Mouse (Mus musculus): ENCODE data around the gene Car9. TPM values are rescaled to one million over a fixed set of nuclear protein-coding genes. Genes with fewer than 3 reads are reported as not detected.

Gene Car9
- total and polyA plus RNA-seq, 2 experiments: 0.20 to 0.28 TPM

DNA sequence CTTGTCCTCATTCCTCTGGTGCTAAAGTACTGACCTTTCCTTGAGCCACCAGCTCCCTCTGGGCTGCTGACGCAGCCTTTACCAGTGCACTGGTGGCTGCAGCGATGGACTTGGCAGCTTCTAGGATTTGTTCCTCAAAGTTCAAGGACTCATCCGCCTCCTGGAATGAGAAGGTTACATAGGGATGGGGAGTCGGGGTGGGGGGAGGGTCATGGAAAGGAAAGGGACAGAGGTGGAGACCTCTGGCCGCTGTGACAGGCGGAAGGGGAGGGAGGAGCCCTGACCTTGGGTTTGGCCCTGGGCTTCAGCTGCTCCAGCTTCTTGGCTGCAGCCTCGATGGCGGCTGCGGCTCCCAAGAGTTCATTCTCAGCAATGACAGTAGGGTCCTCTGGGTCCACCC is 26.5 kb downstream of the Car9 start:
- Histone ChIP-seq H3K27ac (replicated peaks; ENCODE audit: insufficient read depth, low read depth, low read length) (no peak overlapping the region), H3K27me3 (ENCODE audit: control insufficient read depth, insufficient read depth, low read length) (no peaks in the 10 kb centered on the region), H3K36me3 (ENCODE audit: control insufficient read depth, insufficient read depth, low read length) (peaks cover 43% of the 10 kb centered on the region), H3K9ac (ENCODE audit: low read depth, low read length) (no peak overlapping the region), H3K4me1 (ENCODE audit: control insufficient read depth, insufficient read depth, low read length) (peaks cover 2% of the 10 kb centered on the region; the same call in 1 of the 2 replicates), H3K4me3 (ENCODE audit: insufficient read depth, low read depth, low read length) (no peak overlapping the region), H3K79me2 (ENCODE audit: control insufficient read depth, insufficient read depth, low read length) (no peaks in the 10 kb centered on the region)
- WGBS: 46% methylated on average over 9 of the region's 9 CpGs
- TF ChIP-seq CTCF (IDR thresholded peaks at IDR 0.05; ENCODE audit: low read depth, low read length): no peak
- no peak for TF ChIP-seq POLR2A (IDR thresholded peaks at IDR 0.05; ENCODE audit: extremely low read depth, insufficient read depth, low read length)
- DNase-seq (ENCODE audit: extremely low read depth, low read depth, low spot score): peak; percentile 53

DNA sequence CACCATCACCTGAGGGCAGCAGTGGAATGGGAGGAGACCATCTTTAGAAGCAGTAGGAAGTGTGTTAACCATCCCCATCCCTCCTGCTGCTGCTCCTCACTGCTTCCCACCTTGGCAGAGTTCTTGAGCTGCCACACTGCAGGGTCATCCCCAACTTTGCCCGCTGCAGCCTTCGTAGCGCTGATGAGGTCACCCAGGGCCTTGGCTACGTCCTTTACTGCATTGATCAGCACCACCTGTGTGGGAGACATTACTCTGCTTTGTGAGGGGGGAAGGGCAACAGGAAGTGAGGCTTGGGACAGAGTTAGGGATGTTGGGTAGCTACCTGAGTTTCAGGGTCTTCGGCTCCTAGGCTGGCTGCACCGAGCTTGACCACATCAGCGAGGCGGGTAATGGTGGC is 28.9 kb downstream of the Car9 start:
- no peaks in the 10 kb centered on the region for H3K27me3 ChIP-seq (ENCODE audit: control insufficient read depth, insufficient read depth, low read length)
- no peaks in the 10 kb centered on the region for H3K79me2 ChIP-seq (ENCODE audit: control insufficient read depth, insufficient read depth, low read length)
- TF ChIP-seq CTCF (IDR thresholded peaks at IDR 0.05; ENCODE audit: low read depth, low read length) (no peak), POLR2A (IDR thresholded peaks at IDR 0.05; ENCODE audit: extremely low read depth, insufficient read depth, low read length) (no peak)
- H3K9ac ChIP-seq (ENCODE audit: low read depth, low read length): no peak overlapping the region
- no peak overlapping the region for H3K27ac ChIP-seq (replicated peaks; ENCODE audit: insufficient read depth, low read depth, low read length)
- 96% methylated on average over 8 of the region's 8 CpGs for WGBS
- H3K4me1 ChIP-seq (ENCODE audit: control insufficient read depth, insufficient read depth, low read length): no peaks in the 10 kb centered on the region; the same call in 1 of the 2 replicates
- DNase-seq (ENCODE audit: extremely low read depth, low read depth, low spot score): no peak
- H3K4me3 ChIP-seq (ENCODE audit: insufficient read depth, low read depth, low read length): no peak overlapping the region
- peaks cover 61% of the 10 kb centered on the region for H3K36me3 ChIP-seq (ENCODE audit: control insufficient read depth, insufficient read depth, low read length)

GRCm38 (mm10) chr4:43536031-43536430 is 29.3 kb downstream of the Car9 start:
- no peak for DNase-seq (ENCODE audit: extremely low read depth, low read depth, low spot score)
- TF ChIP-seq CTCF (IDR thresholded peaks at IDR 0.05; ENCODE audit: low read depth, low read length): no peak
- TF ChIP-seq POLR2A (IDR thresholded peaks at IDR 0.05; ENCODE audit: extremely low read depth, insufficient read depth, low read length): no peak
- Histone ChIP-seq H3K9ac (ENCODE audit: low read depth, low read length) (no peak overlapping the region), H3K4me1 (ENCODE audit: control insufficient read depth, insufficient read depth, low read length) (no peaks in the 10 kb centered on the region; the same call in 1 of the 2 replicates), H3K36me3 (ENCODE audit: control insufficient read depth, insufficient read depth, low read length) (peaks cover 61% of the 10 kb centered on the region), H3K27ac (replicated peaks; ENCODE audit: insufficient read depth, low read depth, low read length) (no peak overlapping the region), H3K79me2 (ENCODE audit: control insufficient read depth, insufficient read depth, low read length) (no peaks in the 10 kb centered on the region), H3K4me3 (ENCODE audit: insufficient read depth, low read depth, low read length) (no peak overlapping the region), H3K27me3 (ENCODE audit: control insufficient read depth, insufficient read depth, low read length) (no peaks in the 10 kb centered on the region)
- 92% methylated on average over 9 of the region's 9 CpGs for WGBS

- H3K4me1 ChIP-seq (ENCODE audit: control insufficient read depth, insufficient read depth, low read length): no peaks in the 10 kb centered on the region
- 91% methylated on average over 3 of the region's 3 CpGs for WGBS
- peaks cover 64% of the 10 kb centered on the region for H3K36me3 ChIP-seq (ENCODE audit: control insufficient read depth, insufficient read depth, low read length)
- H3K27me3 ChIP-seq (ENCODE audit: control insufficient read depth, insufficient read depth, low read length): no peaks in the 10 kb centered on the region
- no peak overlapping the region for H3K4me3 ChIP-seq (ENCODE audit: insufficient read depth, low read depth, low read length)
- no peak overlapping the region for H3K27ac ChIP-seq (replicated peaks; ENCODE audit: insufficient read depth, low read depth, low read length)
- DNase-seq (ENCODE audit: extremely low read depth, low read depth, low spot score): no peak
- H3K9ac ChIP-seq (ENCODE audit: low read depth, low read length): no peak overlapping the region
- TF ChIP-seq POLR2A (IDR thresholded peaks at IDR 0.05; ENCODE audit: extremely low read depth, insufficient read depth, low read length) (no peak), CTCF (IDR thresholded peaks at IDR 0.05; ENCODE audit: low read depth, low read length) (no peak)
- H3K79me2 ChIP-seq (ENCODE audit: control insufficient read depth, insufficient read depth, low read length): no peaks in the 10 kb centered on the region
Measured at GRCm38 (mm10) chr4:43542044-43542443, 35.3 kb downstream of the Car9 start.

DNA sequence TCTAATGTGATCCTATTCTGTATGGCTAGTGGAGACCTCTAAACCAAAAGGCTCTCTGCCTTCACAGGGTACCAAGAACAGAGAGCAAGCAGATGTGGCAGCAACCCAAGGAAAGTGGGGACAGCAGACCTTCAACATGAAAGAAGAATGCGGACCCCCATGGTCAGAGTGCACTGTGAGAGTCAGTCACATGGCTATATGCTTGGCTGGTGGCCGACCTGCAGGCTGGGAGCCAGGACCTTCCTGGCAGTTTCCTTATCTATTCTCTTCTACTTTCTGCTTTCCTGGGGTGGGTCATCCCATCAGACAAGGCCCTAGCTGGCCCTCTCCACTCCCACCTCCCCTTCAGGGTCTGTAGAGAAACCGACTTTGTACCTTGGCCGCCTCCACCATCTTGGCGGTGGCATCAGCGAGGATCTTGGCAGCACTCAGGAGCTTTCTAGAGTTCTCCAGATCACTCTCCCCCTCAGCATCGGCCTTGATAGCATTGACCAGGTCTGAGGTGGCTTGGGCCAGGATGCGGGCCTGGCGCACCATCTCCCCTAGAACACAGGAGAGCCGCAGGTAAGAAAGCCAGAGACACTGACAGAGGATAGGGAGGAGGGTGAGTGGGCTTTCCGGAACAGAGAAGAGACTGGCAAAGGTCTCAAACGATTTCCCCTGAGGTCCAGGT is 39.7 kb downstream of the Car9 start:
- H3K4me3 ChIP-seq (ENCODE audit: insufficient read depth, low read depth, low read length): no peak overlapping the region
- TF ChIP-seq CTCF (IDR thresholded peaks at IDR 0.05; ENCODE audit: low read depth, low read length) (no peak), POLR2A (IDR thresholded peaks at IDR 0.05; ENCODE audit: extremely low read depth, insufficient read depth, low read length) (no peak)
- no peak for DNase-seq (ENCODE audit: extremely low read depth, low read depth, low spot score)
- H3K4me1 ChIP-seq (ENCODE audit: control insufficient read depth, insufficient read depth, low read length): no peaks in the 10 kb centered on the region
- WGBS: 86% methylated on average over 12 of the region's 12 CpGs
- H3K36me3 ChIP-seq (ENCODE audit: control insufficient read depth, insufficient read depth, low read length): peaks cover 63% of the 10 kb centered on the region
- H3K27ac ChIP-seq (replicated peaks; ENCODE audit: insufficient read depth, low read depth, low read length): no peak overlapping the region
- H3K27me3 ChIP-seq (ENCODE audit: control insufficient read depth, insufficient read depth, low read length): no peaks in the 10 kb centered on the region
- H3K9ac ChIP-seq (ENCODE audit: low read depth, low read length): no peak overlapping the region
- H3K79me2 ChIP-seq (ENCODE audit: control insufficient read depth, insufficient read depth, low read length): no peaks in the 10 kb centered on the region; the same call in 1 of the 2 replicates

DNA sequence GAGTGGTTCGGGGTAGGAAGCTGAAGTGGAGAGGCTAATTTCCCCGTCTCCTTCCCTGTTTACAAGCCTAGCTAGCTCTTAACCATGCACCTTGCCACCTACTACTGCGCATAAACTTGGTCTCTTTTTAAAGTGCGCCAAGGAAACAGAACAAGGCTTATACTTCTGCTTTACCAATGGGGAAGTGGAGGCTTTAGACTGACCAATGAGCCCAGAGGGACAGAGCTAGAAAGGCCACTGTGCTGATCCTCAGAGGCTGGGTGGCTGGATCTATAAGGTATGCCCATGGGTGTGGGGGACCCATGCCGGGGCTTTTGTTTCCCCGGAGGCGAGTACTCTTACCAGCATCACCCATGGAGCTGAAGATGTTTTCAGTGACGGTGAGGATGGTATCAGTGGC is 40.4 kb downstream of the Car9 start:
- no peaks in the 10 kb centered on the region; the same call in 1 of the 2 replicates for H3K79me2 ChIP-seq (ENCODE audit: control insufficient read depth, insufficient read depth, low read length)
- H3K9ac ChIP-seq (ENCODE audit: low read depth, low read length): no peak overlapping the region
- TF ChIP-seq CTCF (IDR thresholded peaks at IDR 0.05; ENCODE audit: low read depth, low read length) (no peak), POLR2A (IDR thresholded peaks at IDR 0.05; ENCODE audit: extremely low read depth, insufficient read depth, low read length) (no peak)
- H3K4me3 ChIP-seq (ENCODE audit: insufficient read depth, low read depth, low read length): no peak overlapping the region
- WGBS: 87% methylated on average over 8 of the region's 8 CpGs
- H3K27ac ChIP-seq (replicated peaks; ENCODE audit: insufficient read depth, low read depth, low read length): no peak overlapping the region
- H3K27me3 ChIP-seq (ENCODE audit: control insufficient read depth, insufficient read depth, low read length): no peaks in the 10 kb centered on the region
- no peak for DNase-seq (ENCODE audit: extremely low read depth, low read depth, low spot score)
- H3K36me3 ChIP-seq (ENCODE audit: control insufficient read depth, insufficient read depth, low read length): peaks cover 65% of the 10 kb centered on the region
- H3K4me1 ChIP-seq (ENCODE audit: control insufficient read depth, insufficient read depth, low read length): no peaks in the 10 kb centered on the region
